8 mouse cellular contexts compared by ENCODE assay signal in the genomic region with DNA sequence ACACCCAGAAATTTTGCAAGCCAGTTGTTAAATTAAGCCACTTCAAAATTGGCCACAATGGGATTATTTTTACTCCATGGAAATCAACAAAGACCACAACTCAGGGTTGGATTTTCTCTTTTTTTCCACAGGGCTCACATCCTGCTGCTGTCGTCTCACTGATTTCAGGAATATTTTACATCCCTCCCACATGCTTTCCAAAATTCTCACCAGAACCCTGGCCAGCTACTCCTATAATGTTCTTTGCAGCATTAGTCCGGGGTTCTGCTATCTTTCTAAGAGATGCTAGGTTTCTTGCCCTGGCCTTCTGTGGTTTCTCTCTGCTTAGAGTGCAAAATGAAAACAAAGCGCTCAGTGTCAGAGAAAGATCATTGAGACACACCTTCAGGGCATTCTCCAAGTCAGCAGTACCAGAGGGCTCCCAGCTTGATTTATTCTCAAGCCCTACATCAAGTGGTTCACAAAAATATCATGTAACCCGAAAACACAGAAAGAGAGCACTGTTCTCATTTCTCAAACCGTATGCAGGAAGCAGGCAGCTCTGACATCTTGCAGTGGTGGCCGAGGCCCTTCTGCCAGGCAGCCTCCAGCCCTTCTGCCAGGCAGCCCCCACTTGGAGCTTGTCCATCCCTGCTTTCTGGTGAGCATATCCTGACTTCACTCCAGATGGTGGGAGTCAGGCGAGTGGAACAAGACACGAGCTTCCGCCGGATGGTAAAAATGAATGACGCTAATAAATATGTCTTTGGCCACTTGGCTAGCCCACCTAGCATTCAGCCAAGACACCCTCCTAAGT.
DNase-seq lines count a peak whose midpoint lies in the region; ATAC-seq lines count a peak whose summit lies in the region.

No protein-coding gene starts in this region.

- intact Hi-C loops in left cerebral cortex, postnatal 25 days (cut with DNase I): loop anchor here (1.0 to 5.0 kb wide), 4 partner anchors 11 to 371 kb away; no protein-coding TSS in a partner anchor

- H3K27ac ChIP-seq in heart, embryonic 16.5 days (ENCODE audit: low read length): peak overlapping the region; percentile 16; the same call in 1 of the 2 replicates
- H3K27ac ChIP-seq in heart, embryonic 10.5 days: no peak overlapping the region

- 60% methylated on average over 11 of the region's 11 CpGs for WGBS in heart, embryonic 16.5 days
- WGBS in heart, embryonic 10.5 days: 70% methylated on average over 11 of the region's 11 CpGs

- H3K36me3 ChIP-seq in heart, embryonic 16.5 days (ENCODE audit: control insufficient read depth, insufficient read depth): no peaks in the 10 kb centered on the region
- H3K36me3 ChIP-seq in heart, embryonic 10.5 days: no peaks in the 10 kb centered on the region

- no peak for DNase-seq in heart, embryonic 10.5 days (ENCODE audit: low spot score)
- peak; percentile 69 for DNase-seq in cerebellum, adult 8-10 months
- peak; percentile 24 to 44 for DNase-seq in frontal cortex, postnatal 14 days (ENCODE audit: low spot score in 2 of 2)
- DNase-seq in left cerebral cortex, postnatal 25 days (ENCODE audit: low spot score in 2 of 2): peak; percentile 41 to 86
- DNase-seq in right cerebral cortex, postnatal 36 days (ENCODE audit: low spot score in 2 of 2): peak; percentile 51 to 66
- DNase-seq in adrenal gland, postnatal 4 days (ENCODE audit: low spot score in 2 of 2): no peak

- no peak overlapping the region for H3K9ac ChIP-seq in heart, embryonic 16.5 days (ENCODE audit: low read length)

- no peak for ATAC-seq in heart, embryonic 16.5 days (replicated peaks; ENCODE audit: extremely low read depth, insufficient read depth, low FRiP score)
- no peak for ATAC-seq in monocyte, adult 5-6 weeks (replicated peaks; ENCODE audit: insufficient number of reproducible peaks, low FRiP score, low TSS enrichment, poor library complexity, severe bottlenecking)

- H3K4me2 ChIP-seq in heart, embryonic 16.5 days (ENCODE audit: low read depth, low read length): no peak overlapping the region

- no peaks in the 10 kb centered on the region for H3K4me1 ChIP-seq in heart, embryonic 16.5 days (ENCODE audit: control insufficient read depth, insufficient read depth, low read length)
- H3K4me1 ChIP-seq in heart, embryonic 10.5 days: peaks cover 5% of the 10 kb centered on the region

- no peaks in the 10 kb centered on the region for H3K27me3 ChIP-seq in heart, embryonic 16.5 days (ENCODE audit: control insufficient read depth, insufficient read depth, low read length)
- no peaks in the 10 kb centered on the region for H3K27me3 ChIP-seq in heart, embryonic 10.5 days (ENCODE audit: insufficient read depth, poor library complexity, severe bottlenecking)

- H3K9me3 ChIP-seq in heart, embryonic 16.5 days (replicated peaks; ENCODE audit: control insufficient read depth, low read length): no peaks in the 10 kb centered on the region
- H3K9me3 ChIP-seq in heart, embryonic 10.5 days: no peaks in the 10 kb centered on the region

- H3K4me3 ChIP-seq in heart, embryonic 16.5 days (ENCODE audit: low read length): no peak overlapping the region
- no peak overlapping the region for H3K4me3 ChIP-seq in heart, embryonic 10.5 days

Comparison
In these comparisons a context has a peak if more than half of its experiments do, and no peak if none do; other contexts are left out.
1. DNase-seq: peak in cerebellum, adult 8-10 months (single experiment), frontal cortex, postnatal 14 days (2 of 2), left cerebral cortex, postnatal 25 days (2 of 2) and right cerebral cortex, postnatal 36 days (2 of 2); none in heart, embryonic 10.5 days (single experiment) and adrenal gland, postnatal 4 days (0 of 2).